Mouse (Mus musculus) heart, postnatal 0 days (tissue): Measurements from ENCODE around the gene Hgfac. TPM values are rescaled to one million over a fixed set of nuclear protein-coding genes. Genes with fewer than 3 reads are reported as not detected.
A peak's percentile ranks its signal among the peaks of the same experiment; 100 is the strongest.

Experiments
- ATAC-seq: fragments of 200-750 bp; cut with Nextera tagmentation; 2 replicates; pipeline ENCODE4 v1.8.0; 2017; ENCODE audit warnings: low read depth, moderate number of reproducible peaks, moderate library complexity; ENCODE audit not compliant: insufficient read depth
- DNase-seq: peaks from one replicate; pipeline ENCODE4 v3.0.0-alpha.2; 2016; ENCODE audit warnings: low spot score
- H3K27ac ChIP-seq: fragments of 300-500 bp; sonication (generic); 2 replicates; pipeline ENCODE4 v1.5.1; 2014; ENCODE audit warnings: low read depth, mild to moderate bottlenecking
- H3K27me3 ChIP-seq: fragments of 300-500 bp; sonication (generic); 2 replicates; pipeline ENCODE4 v1.6.1; 2014; ENCODE audit warnings: low read length, mixed read lengths; ENCODE audit not compliant: control insufficient read depth, insufficient read depth
- H3K36me3 ChIP-seq: fragments of 300-500 bp; sonication (generic); replicated peaks from 2 replicates; pipeline ENCODE4 v1.6.1; 2014; ENCODE audit warnings: low read length, mixed read lengths; ENCODE audit not compliant: control insufficient read depth, insufficient read depth
- H3K4me1 ChIP-seq: fragments of 300-500 bp; sonication (generic); 2 replicates; pipeline ENCODE4 v1.6.1; 2014; ENCODE audit warnings: antibody characterized with exemption; ENCODE audit not compliant: control insufficient read depth, insufficient read depth
- H3K4me2 ChIP-seq: fragments of 300-500 bp; sonication (generic); 2 replicates; pipeline ENCODE4 v1.6.1; 2014; ENCODE audit warnings: low read depth, mild to moderate bottlenecking, low read length, moderate library complexity
- H3K4me3 ChIP-seq: fragments of 300-500 bp; sonication (generic); 2 replicates; pipeline ENCODE4 v1.5.1; 2014; ENCODE audit warnings: low read depth, low read length
- H3K9ac ChIP-seq: fragments of 300-500 bp; sonication (generic); replicated peaks from 2 replicates; pipeline ENCODE4 v1.6.1; 2014; ENCODE audit warnings: low read depth, low read length, mixed read lengths
- H3K9me3 ChIP-seq: fragments of 300-500 bp; sonication (generic); replicated peaks from 2 replicates; pipeline ENCODE4 v1.6.1; 2016; ENCODE audit warnings: low read length; ENCODE audit not compliant: control insufficient read depth
- CTCF ChIP-seq: IDR thresholded peaks from 2 replicates; pipeline ENCODE4 v1.5.1; 2016; ENCODE audit warnings: antibody characterized with exemption, control low read depth, low read depth
- EP300 ChIP-seq: IDR thresholded peaks from 2 replicates; pipeline ENCODE4 v1.6.1; 2016; ENCODE audit warnings: antibody characterized with exemption, low read depth
- WGBS: fragments of 180-500 bp; shearing (Covaris S2); extraction: QIAGEN DNeasy Blood & Tissue Kit; methylation state at CpG from one replicate; pipeline ENCODE4 v1.1.7; 2014; 5-methylcytosine and 5-hydroxymethylcytosine counted together
- polyA plus RNA-seq: library from polyadenylated mRNA; unstranded; fragments of >200 nt; fragmentation: Nextera tagmentation; extraction: Ambion mirVana; gene quantifications from 2 replicates; pipeline ENCODE4 v1.2.1, GENCODE M21; 2015
- total RNA-seq: library from RNA; depleted of rRNA; stranded (reverse); fragments of >200 nt; gene quantifications from 2 replicates; pipeline ENCODE4 v1.2.3, GENCODE M21; 2014; ENCODE audit warnings: low replicate concordance

Hgfac gene
- total and polyA plus RNA-seq, 2 experiments from 2014 or later: 0.36 TPM; not detected in 1

DNA sequence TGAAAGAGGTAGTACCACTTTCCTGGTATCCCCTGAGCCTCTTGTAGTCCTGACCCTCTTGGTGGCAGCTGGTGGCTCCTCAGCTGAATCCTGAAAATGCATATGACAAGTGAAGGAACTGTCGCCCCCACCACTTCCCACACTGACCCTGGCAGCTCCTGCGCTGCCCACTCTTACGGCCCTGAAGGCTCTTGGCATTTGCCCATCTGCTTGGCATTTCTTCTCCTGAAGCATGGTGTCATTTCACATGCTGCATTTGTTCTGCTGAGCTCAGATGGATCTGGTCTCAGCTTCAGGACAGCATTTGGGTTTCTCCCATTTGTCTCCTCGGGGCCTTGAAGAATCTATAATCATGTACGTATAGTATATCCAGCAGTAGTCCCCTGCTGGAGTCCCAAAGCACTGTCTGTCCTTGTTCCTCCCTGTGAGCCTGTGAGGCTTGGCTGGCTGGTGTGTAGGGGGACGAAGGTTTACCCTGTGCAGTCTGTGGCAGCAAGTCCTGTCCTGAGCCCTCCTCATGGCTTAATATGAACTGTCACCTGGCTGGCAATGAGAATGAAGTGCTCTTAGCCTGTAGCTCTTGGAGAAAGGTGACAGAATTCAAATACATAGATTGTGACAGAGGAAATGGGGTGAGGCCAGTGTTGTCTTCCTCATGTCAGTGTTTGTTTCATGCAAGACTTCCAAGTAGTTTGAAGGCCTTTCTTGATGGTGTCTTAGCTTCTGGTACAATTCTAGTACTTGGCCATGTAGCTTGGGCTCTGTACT lies 30.0 kb upstream of the Hgfac start:
- Histone ChIP-seq H3K9ac (no peak overlapping the region), H3K27me3 (no peaks in the 10 kb centered on the region), H3K9me3 (no peaks in the 10 kb centered on the region), H3K27ac (no peak overlapping the region), H3K4me3 (no peak overlapping the region), H3K4me2 (no peak overlapping the region), H3K36me3 (0 out of 2 replicates have a peak, but pooled peaks cover 3% of the 10 kb centered on the region), H3K4me1 (peaks cover 21% of the 10 kb centered on the region)
- no peak for ATAC-seq
- TF ChIP-seq CTCF (no peak), EP300 (no peak)
- DNase-seq: no peak
- 87% methylated on average over 6 of the region's 6 CpGs for WGBS

GRCm38 (mm10) chr5:35014036-35014435 lies 27.3 kb upstream of the Hgfac start:
- Histone ChIP-seq H3K4me1 (peaks cover 11% of the 10 kb centered on the region), H3K27me3 (no peaks in the 10 kb centered on the region), H3K9ac (no peak overlapping the region), H3K36me3 (0 out of 2 replicates have a peak, but pooled peaks cover 3% of the 10 kb centered on the region), H3K27ac (no peak overlapping the region), H3K4me2 (no peak overlapping the region), H3K9me3 (no peaks in the 10 kb centered on the region), H3K4me3 (no peak overlapping the region)
- WGBS: 80% methylated on average over 6 of the region's 6 CpGs
- TF ChIP-seq EP300: no peak
- no peak for TF ChIP-seq CTCF
- no peak for ATAC-seq
- DNase-seq: no peak

GRCm38 (mm10) chr5:35019673-35020300 lies 21.5 kb upstream of the Hgfac start:
- TF ChIP-seq EP300: no peak
- no peak for TF ChIP-seq CTCF
- H3K4me1 ChIP-seq: peaks cover 6% of the 10 kb centered on the region; the same call in 1 of the 2 replicates
- no peak overlapping the region for H3K9ac ChIP-seq
- peak overlapping the region; percentile 52 for H3K27ac ChIP-seq
- H3K36me3 ChIP-seq: peaks cover 31% of the 10 kb centered on the region
- ATAC-seq: peak; percentile 33; the same call in 1 of the 2 replicates
- H3K4me2 ChIP-seq: no peak overlapping the region
- no peaks in the 10 kb centered on the region for H3K27me3 ChIP-seq
- DNase-seq: peak; percentile 42
- 51% methylated on average over 9 of the region's 9 CpGs for WGBS
- no peaks in the 10 kb centered on the region for H3K9me3 ChIP-seq
- H3K4me3 ChIP-seq: no peak overlapping the region

- 70% methylated on average over 9 of the region's 9 CpGs for WGBS
- H3K4me3 ChIP-seq: no peak overlapping the region
- peaks cover 38% of the 10 kb centered on the region for H3K36me3 ChIP-seq
- peaks cover 6% of the 10 kb centered on the region; the same call in 1 of the 2 replicates for H3K4me1 ChIP-seq
- H3K27ac ChIP-seq: peak overlapping the region; percentile 39; the same call in 1 of the 2 replicates
- no peaks in the 10 kb centered on the region for H3K27me3 ChIP-seq
- H3K9me3 ChIP-seq: no peaks in the 10 kb centered on the region
- no peak overlapping the region for H3K4me2 ChIP-seq
- DNase-seq: no peak
- no peak overlapping the region for H3K9ac ChIP-seq
- TF ChIP-seq CTCF (no peak), EP300 (no peak)
- no peak for ATAC-seq
These were observed 20.7 kb upstream of the Hgfac start for GRCm38 (mm10) chr5:35020410-35021241.

DNA sequence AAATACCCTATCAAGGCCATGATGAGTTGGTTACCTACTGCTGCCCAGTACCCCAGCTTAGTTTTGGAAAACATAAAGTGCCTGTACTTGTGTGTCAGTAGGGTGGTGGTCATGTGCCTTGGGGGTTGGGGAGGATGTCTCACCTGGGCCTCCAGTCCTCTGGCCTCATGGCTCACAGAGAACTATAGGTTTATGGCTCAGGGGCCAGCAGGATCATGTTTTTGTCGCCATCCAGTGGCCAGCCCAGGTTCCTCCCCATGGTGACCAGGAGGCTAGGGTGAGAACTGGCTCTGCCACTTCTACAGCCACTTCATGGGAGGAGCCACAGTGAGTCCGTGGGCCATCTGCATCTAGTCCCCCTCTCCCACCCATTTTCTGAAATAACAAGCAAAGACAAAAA lies 16.3 kb upstream of the Hgfac start:
- Histone ChIP-seq H3K9ac (no peak overlapping the region), H3K27ac (no peak overlapping the region), H3K4me3 (no peak overlapping the region), H3K4me1 (peaks cover 6% of the 10 kb centered on the region; the same call in 1 of the 2 replicates), H3K9me3 (no peaks in the 10 kb centered on the region), H3K36me3 (peaks cover 79% of the 10 kb centered on the region), H3K4me2 (no peak overlapping the region), H3K27me3 (no peaks in the 10 kb centered on the region)
- ATAC-seq: 0 out of 2 replicates have a peak, but pooled peaks have one; percentile 16
- DNase-seq: peak; percentile 52
- 14% methylated on average over 2 of the region's 2 CpGs for WGBS
- TF ChIP-seq EP300 (no peak), CTCF (peak; percentile 76)
